Mouse (Mus musculus): ENCODE measurements around the gene Vmn1r120.
"Not testable (repeated sequence)": the region's sequence is repeated elsewhere in the genome, so short reads cannot be mapped to it uniquely, and the experiment has no call there.

The Vmn1r120 gene

GRCm38 (mm10) chr7:21053684-21054083 is at the start of gene Vmn1r120:
Vmn1r120 (minus strand) TSS chr7:21053784.
- DNase-seq (ENCODE audit: low spot score): not testable (repeated sequence)

- DNase-seq (ENCODE audit: low spot score): not testable (repeated sequence)
Measured at GRCm38 (mm10) chr7:21098413-21098812, 44.8 kb upstream of the Vmn1r120 start, which contains the start of gene Vmn1r121. Vmn1r121 (minus strand) TSS chr7:21098513.

GRCm38 (mm10) chr7:21012355-21012754 is 41.2 kb downstream of the Vmn1r120 start, which contains the start of gene Vmn1r119:
Vmn1r119 (minus strand) TSS chr7:21012455.
- DNase-seq (ENCODE audit: low spot score): not testable (repeated sequence)

All from retina, embryonic 14.5 days (tissue).